Mouse (Mus musculus): Measurements from ENCODE around the gene Gm10203. TPM values are rescaled to one million over a fixed set of nuclear protein-coding genes. Genes with fewer than 3 reads are reported as not detected.
"Not testable (repeated sequence)": the region's sequence is repeated elsewhere in the genome, so short reads cannot be mapped to it uniquely, and the experiment has no call there.

Gm10203 gene
- not detected in 2 replicates for polyA plus RNA-seq (2016; fragmentation: Nextera tagmentation; extraction: Ambion mirVana)

- H3K4me2 ChIP-seq (replicated peaks); H3K4me1 ChIP-seq; H3K4me3 ChIP-seq; H3K36me3 ChIP-seq; H3K27ac ChIP-seq; H3K9ac ChIP-seq; ATAC-seq (ENCODE audit: low FRiP score); H3K27me3 ChIP-seq; H3K9me3 ChIP-seq (replicated peaks): not testable (repeated sequence)
- WGBS, result 83% methylated on average over 8 of the region's 8 CpGs
These were observed at the start of gene Gm10203 for GRCm38 (mm10) chr6:149129870-149130269. Gene Gm10203, plus strand, starts transcription at chr6:149130170.

DNA sequence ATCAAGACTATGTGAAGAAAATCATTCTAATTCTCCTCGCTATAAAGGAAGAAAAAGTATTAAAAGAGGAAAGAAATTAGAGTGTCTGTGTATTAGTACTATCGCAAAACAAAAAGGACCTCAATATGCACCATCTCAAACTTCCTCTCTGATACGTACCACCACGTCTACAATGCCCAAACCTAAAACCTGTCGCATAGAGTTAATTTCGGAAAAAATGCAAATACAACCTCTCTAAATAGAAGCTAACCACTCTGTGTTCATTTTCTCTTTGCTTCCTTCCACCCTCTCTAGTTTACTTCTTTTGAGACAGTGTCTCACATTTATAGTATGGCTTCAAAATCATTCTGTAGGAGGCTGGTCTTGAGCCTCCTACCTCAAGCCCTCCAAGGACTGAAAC is 37.6 kb upstream of the Gm10203 start:
- no peak overlapping the region for H3K9ac ChIP-seq
- no peaks in the 10 kb centered on the region for H3K4me1 ChIP-seq
- WGBS, result 97% methylated on average over 6 of the region's 6 CpGs
- no peak overlapping the region for H3K27ac ChIP-seq
- no peak for ATAC-seq (ENCODE audit: low FRiP score)
- H3K27me3 ChIP-seq, result no peaks in the 10 kb centered on the region
- H3K36me3 ChIP-seq, result no peaks in the 10 kb centered on the region
- no peak overlapping the region for H3K4me3 ChIP-seq
- H3K9me3 ChIP-seq (replicated peaks), result no peaks in the 10 kb centered on the region
- no peak overlapping the region for H3K4me2 ChIP-seq (replicated peaks)

DNA sequence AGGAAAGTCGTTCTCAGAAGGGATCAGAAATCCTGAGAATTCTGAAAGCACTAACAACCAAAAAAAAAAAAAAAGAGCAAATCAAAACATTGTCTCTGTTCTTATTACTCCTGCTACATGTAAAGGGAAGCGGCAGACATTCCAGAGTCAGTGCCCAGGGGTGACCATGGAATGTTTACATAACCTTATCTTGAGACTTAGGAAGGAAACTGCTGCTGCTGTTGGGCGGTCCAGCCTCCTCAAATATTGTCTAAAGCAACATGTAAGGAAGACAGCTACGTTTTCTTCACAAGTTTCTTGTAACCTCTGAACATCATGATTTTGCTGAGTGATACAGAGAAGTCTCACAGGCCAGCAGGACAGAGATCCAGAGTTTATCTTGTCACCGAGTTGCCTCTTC is 36.5 kb upstream of the Gm10203 start:
- H3K4me3 ChIP-seq, result no peak overlapping the region
- H3K27ac ChIP-seq, result no peak overlapping the region
- no peaks in the 10 kb centered on the region for H3K9me3 ChIP-seq (replicated peaks)
- no peak for ATAC-seq (ENCODE audit: low FRiP score)
- WGBS, result 50% methylated on average over 5 of the region's 5 CpGs
- no peaks in the 10 kb centered on the region for H3K27me3 ChIP-seq
- H3K4me1 ChIP-seq, result no peaks in the 10 kb centered on the region
- H3K9ac ChIP-seq, result no peak overlapping the region
- no peak overlapping the region for H3K4me2 ChIP-seq (replicated peaks)
- no peaks in the 10 kb centered on the region for H3K36me3 ChIP-seq

DNA sequence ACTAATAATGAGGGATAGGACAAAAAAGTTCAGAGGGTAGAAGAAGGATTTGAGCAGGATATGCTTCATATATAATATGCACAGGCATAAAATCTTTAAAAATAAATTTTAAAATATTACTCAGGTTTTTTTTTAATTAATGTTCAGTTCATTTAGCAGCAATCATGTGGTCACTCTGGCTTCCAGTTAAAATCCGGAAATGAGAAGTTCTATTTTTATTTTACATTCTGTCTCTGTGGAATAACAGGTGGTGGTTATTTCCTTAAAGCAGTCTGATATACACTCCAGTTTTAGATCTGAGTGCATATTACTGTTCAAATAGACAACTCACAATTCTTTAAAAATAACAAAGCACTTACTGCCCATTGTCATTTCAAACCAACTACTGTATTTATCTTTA is 35.4 kb upstream of the Gm10203 start:
- H3K4me3 ChIP-seq, result no peak overlapping the region
- no peak overlapping the region for H3K9ac ChIP-seq
- 87% methylated on average over 1 of the region's 1 CpGs for WGBS
- no peak for ATAC-seq (ENCODE audit: low FRiP score)
- H3K9me3 ChIP-seq (replicated peaks), result no peaks in the 10 kb centered on the region
- no peaks in the 10 kb centered on the region for H3K27me3 ChIP-seq
- no peak overlapping the region for H3K27ac ChIP-seq
- peaks cover 2% of the 10 kb centered on the region; the same call in 1 of the 2 replicates for H3K4me1 ChIP-seq
- no peaks in the 10 kb centered on the region for H3K36me3 ChIP-seq
- no peak overlapping the region for H3K4me2 ChIP-seq (replicated peaks)

GRCm38 (mm10) chr6:149095389-149095788 is 34.6 kb upstream of the Gm10203 start:
- H3K9ac ChIP-seq, result no peak overlapping the region
- H3K9me3 ChIP-seq (replicated peaks), result no peaks in the 10 kb centered on the region
- H3K27me3 ChIP-seq, result no peaks in the 10 kb centered on the region
- no peaks in the 10 kb centered on the region for H3K36me3 ChIP-seq
- ATAC-seq (ENCODE audit: low FRiP score), result no peak
- H3K4me1 ChIP-seq, result peaks cover 5% of the 10 kb centered on the region; the same call in 1 of the 2 replicates
- no peak overlapping the region for H3K4me2 ChIP-seq (replicated peaks)
- no peak overlapping the region for H3K27ac ChIP-seq
- H3K4me3 ChIP-seq, result no peak overlapping the region
- 72% methylated on average over 6 of the region's 6 CpGs for WGBS

DNA sequence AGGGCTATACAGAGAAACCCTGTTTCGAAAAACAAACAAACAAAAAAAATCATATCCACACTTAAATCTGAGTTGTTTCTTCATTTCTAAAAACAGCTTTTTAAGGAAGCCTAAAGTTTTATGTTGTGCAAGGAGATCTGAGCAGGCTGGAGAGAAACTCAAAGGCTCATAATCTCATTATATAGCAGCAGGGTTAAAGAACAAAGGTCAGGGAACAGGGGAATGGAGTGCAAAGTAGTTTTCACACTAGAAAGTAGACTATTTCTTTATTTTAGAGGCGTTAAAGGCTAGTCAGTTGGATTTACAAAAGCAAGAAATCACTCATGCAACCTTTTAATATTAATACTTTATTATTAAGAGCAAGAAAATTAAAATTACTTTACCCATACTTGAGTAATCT is 33.7 kb upstream of the Gm10203 start:
- H3K9ac ChIP-seq, result no peak overlapping the region
- no peaks in the 10 kb centered on the region for H3K9me3 ChIP-seq (replicated peaks)
- 80% methylated on average over 2 of the region's 2 CpGs for WGBS
- no peaks in the 10 kb centered on the region for H3K27me3 ChIP-seq
- H3K4me2 ChIP-seq (replicated peaks), result no peak overlapping the region
- no peak overlapping the region for H3K27ac ChIP-seq
- H3K4me3 ChIP-seq, result no peak overlapping the region
- H3K36me3 ChIP-seq, result no peaks in the 10 kb centered on the region
- peaks cover 5% of the 10 kb centered on the region; the same call in 1 of the 2 replicates for H3K4me1 ChIP-seq
- no peak for ATAC-seq (ENCODE audit: low FRiP score)

DNA sequence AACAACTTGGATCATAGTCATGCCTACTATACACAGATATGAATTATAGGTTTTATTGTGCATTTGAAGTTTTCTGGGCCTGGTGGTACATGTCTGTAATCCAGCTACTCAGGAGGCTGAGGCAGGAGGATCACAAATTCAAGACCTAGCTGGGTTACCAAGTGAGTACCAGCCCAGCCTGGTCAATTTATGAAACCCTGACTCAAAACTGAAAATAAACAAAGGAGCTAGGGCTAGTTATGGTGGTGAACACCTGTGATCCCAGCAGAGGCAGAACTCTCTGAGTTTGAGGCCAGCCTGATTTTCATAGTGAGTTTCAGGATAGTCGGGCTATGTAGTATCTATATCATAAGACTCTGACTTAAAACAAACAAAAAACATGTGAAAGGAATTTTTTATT is 32.7 kb upstream of the Gm10203 start:
- Histone ChIP-seq H3K4me1 (peaks cover 5% of the 10 kb centered on the region; the same call in 1 of the 2 replicates), H3K27me3 (no peaks in the 10 kb centered on the region), H3K4me3 (no peak overlapping the region), H3K27ac (no peak overlapping the region), H3K36me3 (no peaks in the 10 kb centered on the region), H3K9me3 (replicated peaks) (no peaks in the 10 kb centered on the region), H3K9ac (no peak overlapping the region), H3K4me2 (replicated peaks) (no peak overlapping the region)
- ATAC-seq (ENCODE audit: low FRiP score), result no peak
- 97% methylated on average over 1 of the region's 1 CpGs for whole genome bisulfite sequencing

- H3K36me3 ChIP-seq, result no peaks in the 10 kb centered on the region
- H3K27me3 ChIP-seq, result no peaks in the 10 kb centered on the region
- no peak for ATAC-seq (ENCODE audit: low FRiP score)
- no peaks in the 10 kb centered on the region for H3K9me3 ChIP-seq (replicated peaks)
- H3K9ac ChIP-seq, result no peak overlapping the region
- H3K4me3 ChIP-seq, result no peak overlapping the region
- peak overlapping the region; percentile 66; the same call in 1 of the 2 replicates for H3K4me2 ChIP-seq (replicated peaks)
- H3K4me1 ChIP-seq, result peaks cover 5% of the 10 kb centered on the region; the same call in 1 of the 2 replicates
- H3K27ac ChIP-seq, result no peak overlapping the region
These were observed 31.0 kb upstream of the Gm10203 start for GRCm38 (mm10) chr6:149098993-149099392.

- 1% methylated on average over 52 of the region's 52 CpGs for WGBS
- Histone ChIP-seq H3K9me3 (replicated peaks) (no peaks in the 10 kb centered on the region), H3K27ac (peak overlapping the region; percentile 98), H3K4me1 (peaks cover 5% of the 10 kb centered on the region; the same call in 1 of the 2 replicates), H3K9ac (peak overlapping the region; percentile 92), H3K36me3 (no peaks in the 10 kb centered on the region), H3K4me2 (replicated peaks) (peak overlapping the region; percentile 66), H3K27me3 (no peaks in the 10 kb centered on the region), H3K4me3 (peak overlapping the region; percentile 74)
- ATAC-seq (ENCODE audit: low FRiP score), result peak; percentile 77
These were observed 29.5 kb upstream of the Gm10203 start for GRCm38 (mm10) chr6:149100174-149101075.

GRCm38 (mm10) chr6:149101076-149101942 is 28.7 kb upstream of the Gm10203 start, which contains the start of gene Dennd5b:
Gene Dennd5b, minus strand, starts transcription at chr6:149101680.
- H3K9me3 ChIP-seq (replicated peaks), result no peaks in the 10 kb centered on the region
- H3K4me3 ChIP-seq, result peak within 1 kb of the TSS; percentile 74
- H3K36me3 ChIP-seq, result no peaks in the 10 kb centered on the region
- under 1% methylated on average over 116 of the region's 124 CpGs for WGBS
- peaks cover 5% of the 10 kb centered on the region; the same call in 1 of the 2 replicates for H3K4me1 ChIP-seq
- peak within 1 kb of the TSS; percentile 92 for H3K9ac ChIP-seq
- H3K4me2 ChIP-seq (replicated peaks), result peak within 1 kb of the TSS; percentile 66
- ATAC-seq (ENCODE audit: low FRiP score), result peak; percentile 95
- H3K27me3 ChIP-seq, result no peaks in the 10 kb centered on the region
- H3K27ac ChIP-seq, result peak within 1 kb of the TSS; percentile 98

GRCm38 (mm10) chr6:149101943-149102243 is 28.1 kb upstream of the Gm10203 start:
- Histone ChIP-seq H3K27ac (peak overlapping the region; percentile 98), H3K9ac (peak overlapping the region; percentile 92), H3K36me3 (no peaks in the 10 kb centered on the region), H3K9me3 (replicated peaks) (no peaks in the 10 kb centered on the region), H3K27me3 (no peaks in the 10 kb centered on the region), H3K4me2 (replicated peaks) (peak overlapping the region; percentile 66), H3K4me3 (peak overlapping the region; percentile 74), H3K4me1 (peaks cover 5% of the 10 kb centered on the region; the same call in 1 of the 2 replicates)
- 11% methylated on average over 7 of the region's 7 CpGs for WGBS
- no peak; the same call in 1 of the 2 replicates for ATAC-seq (ENCODE audit: low FRiP score)

- Histone ChIP-seq H3K9me3 (replicated peaks) (no peaks in the 10 kb centered on the region), H3K4me1 (peaks cover 5% of the 10 kb centered on the region; the same call in 1 of the 2 replicates), H3K4me3 (no peak overlapping the region), H3K9ac (no peak overlapping the region), H3K4me2 (replicated peaks) (no peak overlapping the region), H3K36me3 (no peaks in the 10 kb centered on the region), H3K27me3 (no peaks in the 10 kb centered on the region), H3K27ac (no peak overlapping the region)
- 87% methylated on average over 1 of the region's 1 CpGs for WGBS
- no peak for ATAC-seq (ENCODE audit: low FRiP score)
These were observed 26.5 kb upstream of the Gm10203 start for GRCm38 (mm10) chr6:149103451-149103850.
